Mouse (Mus musculus) urinary bladder, adult 2 months (tissue): ENCODE measurements around the gene Ttc28. TPM values are rescaled to one million over a fixed set of nuclear protein-coding genes. Genes with fewer than 3 reads are reported as not detected.

ENCODE experiments used
- DNase-seq: peaks from one replicate; pipeline ENCODE4 v3.0.0; 2022; ENCODE audit warnings: low spot score
- polyA plus RNA-seq: library from polyadenylated mRNA; depleted of rRNA; stranded (reverse); fragments of >200 nt; gene quantifications from 2 replicates; pipeline ENCODE4 v1.2.3, GENCODE M21; 2012

The Ttc28 gene
- polyA plus RNA-seq, 1 experiment, result 4.9 TPM

GRCm38 (mm10) chr5:111007900-111008299 lies 128.3 kb downstream of the Ttc28 start:
- no peak for DNase-seq

GRCm38 (mm10) chr5:111008431-111008830 lies 128.8 kb downstream of the Ttc28 start:
- no peak for DNase-seq

- no peak for DNase-seq
Measured at GRCm38 (mm10) chr5:111011271-111011670, 131.7 kb downstream of the Ttc28 start.

- no peak for DNase-seq
Measured at GRCm38 (mm10) chr5:111012064-111012463, 132.5 kb downstream of the Ttc28 start.

- DNase-seq, result no peak
Measured at GRCm38 (mm10) chr5:111012587-111012986, 133.0 kb downstream of the Ttc28 start.

- no peak for DNase-seq
Measured at GRCm38 (mm10) chr5:111014960-111015359, 135.4 kb downstream of the Ttc28 start.

- no peak for DNase-seq
Measured at GRCm38 (mm10) chr5:111017319-111017718, 137.7 kb downstream of the Ttc28 start.

GRCm38 (mm10) chr5:111022339-111022738 lies 142.7 kb downstream of the Ttc28 start:
- no peak for DNase-seq

- DNase-seq, result no peak
Measured at GRCm38 (mm10) chr5:111022940-111023339, 143.3 kb downstream of the Ttc28 start.

GRCm38 (mm10) chr5:111024621-111025020 lies 145.0 kb downstream of the Ttc28 start:
- no peak for DNase-seq

GRCm38 (mm10) chr5:111025476-111025875 lies 145.9 kb downstream of the Ttc28 start:
- no peak for DNase-seq

GRCm38 (mm10) chr5:111026209-111026608 lies 146.6 kb downstream of the Ttc28 start:
- no peak for DNase-seq

- DNase-seq, result no peak
Measured at GRCm38 (mm10) chr5:111028340-111028739, 148.7 kb downstream of the Ttc28 start.

- no peak for DNase-seq
Measured at GRCm38 (mm10) chr5:111028952-111029351, 149.3 kb downstream of the Ttc28 start.

GRCm38 (mm10) chr5:111032687-111033295 lies 153.2 kb downstream of the Ttc28 start:
- DNase-seq, result no peak

- no peak for DNase-seq
Measured at GRCm38 (mm10) chr5:111033489-111033888, 153.9 kb downstream of the Ttc28 start.

- no peak for DNase-seq
Measured at GRCm38 (mm10) chr5:111037123-111037748, 157.6 kb downstream of the Ttc28 start.

GRCm38 (mm10) chr5:111039771-111040170 lies 160.2 kb downstream of the Ttc28 start:
- no peak for DNase-seq

GRCm38 (mm10) chr5:111041952-111042351 lies 162.3 kb downstream of the Ttc28 start:
- no peak for DNase-seq

- no peak for DNase-seq
Measured at GRCm38 (mm10) chr5:111044193-111044592, 164.6 kb downstream of the Ttc28 start.

GRCm38 (mm10) chr5:111046359-111046758 lies 166.8 kb downstream of the Ttc28 start:
- no peak for DNase-seq

GRCm38 (mm10) chr5:111046841-111047476 lies 167.4 kb downstream of the Ttc28 start:
- no peak for DNase-seq

- no peak for DNase-seq
Measured at GRCm38 (mm10) chr5:111048036-111048435, 168.4 kb downstream of the Ttc28 start.
